Mouse (Mus musculus) gastrocnemius, postnatal 14 days (tissue): ENCODE results near the gene Irak2. TPM values are rescaled to one million over a fixed set of nuclear protein-coding genes. Genes with fewer than 3 reads are reported as not detected.

Experiments used
- DNase-seq: peaks from one replicate; pipeline ENCODE4 v3.0.0; 2021; ENCODE audit warnings: mixed read lengths
- intact Hi-C: fragments of 180-260 bp; cut with DNase I; formaldehyde crosslinking; loops from one replicate; pipeline ENCODE4 v1.15.1; 2025; ENCODE audit warnings: low total_unique reads
- long read RNA-seq, 2 experiments: library from polyadenylated mRNA; stranded (forward); transcript quantifications; one replicate each; pipeline ENCODE4 v2.0.0; 2021
- total RNA-seq, 2 experiments: library from RNA; stranded (reverse); gene quantifications; 2 replicates each; pipeline ENCODE4 v1.2.3; 2021

Irak2 gene
- 1 to 10 TPM; 4.7 to 4.8 TPM for total RNA-seq
- long read RNA-seq, experiment 1, partial matches to known transcripts: 1 of 2 reads
- long read RNA-seq, experiment 1, other reads (novel, unspliced or antisense): 0 of 2 reads
- long read RNA-seq, experiment 2, partial matches to known transcripts: 1 of 4 reads
- long read RNA-seq, experiment 2, other reads (novel, unspliced or antisense): 1 of 4 reads

- intact Hi-C loops: loop anchor here (2.0 kb wide), 1 partner anchor 42 kb away; no protein-coding TSS in a partner anchor
- peak; percentile 97 for DNase-seq
These were observed at the start of gene Irak2 for GRCm38 (mm10) chr6:113638302-113639040. Irak2 (plus strand) TSS chr6:113638467.

GRCm38 (mm10) chr6:113592637-113593036, 45.6 kb upstream of the Irak2 start:
- intact Hi-C loops: no loop called here
- no peak for DNase-seq

- intact Hi-C loops: no loop called here
These were observed 40.3 kb upstream of the Irak2 start for GRCm38 (mm10) chr6:113597945-113598344.

GRCm38 (mm10) chr6:113599833-113600232, 38.4 kb upstream of the Irak2 start:
- intact Hi-C loops: no loop called here

More at GRCm38 (mm10) chr6:113597945-113598344, 40.3 kb upstream of the Irak2 start:
- no peak for DNase-seq

GRCm38 (mm10) chr6:113600543-113601139, 37.6 kb upstream of the Irak2 start, which contains the start of gene Fancd2os:
Fancd2os (minus strand) TSS chr6:113600715.
- intact Hi-C loops: no loop called here
- no peak for DNase-seq

More at GRCm38 (mm10) chr6:113599833-113600232, 38.4 kb upstream of the Irak2 start:
- DNase-seq: no peak

GRCm38 (mm10) chr6:113602821-113603220, 35.4 kb upstream of the Irak2 start:
- intact Hi-C loops: no loop called here
- no peak for DNase-seq

- intact Hi-C loops: no loop called here
- DNase-seq: no peak
These were observed 34.3 kb upstream of the Irak2 start for GRCm38 (mm10) chr6:113603993-113604392.

- intact Hi-C loops: no loop called here
- peak; percentile 86 for DNase-seq
These were observed 33.6 kb upstream of the Irak2 start, which contains the start of gene Brk1 for GRCm38 (mm10) chr6:113604432-113605223. Brk1 (plus strand) TSS chr6:113604772.

- DNase-seq: no peak
- intact Hi-C loops: no loop called here
These were observed 33.1 kb upstream of the Irak2 start for GRCm38 (mm10) chr6:113605224-113605545.

- no peak for DNase-seq
- intact Hi-C loops: no loop called here
These were observed 29.4 kb upstream of the Irak2 start for GRCm38 (mm10) chr6:113608871-113609270.

GRCm38 (mm10) chr6:113609293-113609692, 29.0 kb upstream of the Irak2 start:
- DNase-seq: no peak
- intact Hi-C loops: no loop called here

- no peak for DNase-seq
- intact Hi-C loops: no loop called here
These were observed 25.9 kb upstream of the Irak2 start for GRCm38 (mm10) chr6:113612258-113612969.

GRCm38 (mm10) chr6:113614152-113614551, 24.1 kb upstream of the Irak2 start:
- no peak for DNase-seq
- intact Hi-C loops: no loop called here

GRCm38 (mm10) chr6:113614997-113615396, 23.3 kb upstream of the Irak2 start:
- intact Hi-C loops: no loop called here
- DNase-seq: no peak

- intact Hi-C loops: no loop called here
- no peak for DNase-seq
These were observed 22.8 kb upstream of the Irak2 start for GRCm38 (mm10) chr6:113615489-113615888.

- intact Hi-C loops: no loop called here
- DNase-seq: no peak
These were observed 14.9 kb upstream of the Irak2 start for GRCm38 (mm10) chr6:113623386-113623785.

- peak; percentile 92 for DNase-seq
- intact Hi-C loops: no loop called here
These were observed 14.1 kb upstream of the Irak2 start, which contains the start of gene Vhl for GRCm38 (mm10) chr6:113623941-113624751. Vhl (plus strand) TSS chr6:113623959.

GRCm38 (mm10) chr6:113624989-113625770, 13.1 kb upstream of the Irak2 start:
- DNase-seq: no peak
- intact Hi-C loops: no loop called here
